Mouse (Mus musculus): ENCODE data around the gene Cd47. TPM values are rescaled to one million over a fixed set of nuclear protein-coding genes. Genes with fewer than 3 reads are reported as not detected.

Cd47 gene
- total and polyA plus RNA-seq, 3 experiments = 30.9 to 87.1 (median 76.5) TPM

GRCm38 (mm10) chr16:49936793-49937192 is 136.5 kb downstream of the Cd47 start:
- no peak overlapping the region for H3K27ac ChIP-seq
- no peak overlapping the region for H3K4me3 ChIP-seq
- DNase-seq = no peak
- WGBS = 68% methylated on average over 5 of the region's 5 CpGs
- H3K27me3 ChIP-seq (ENCODE audit: control insufficient read depth, insufficient read depth, low read length) = no peaks in the 10 kb centered on the region
- peaks cover 6% of the 10 kb centered on the region for H3K4me1 ChIP-seq (ENCODE audit: control insufficient read depth, insufficient read depth, low read length)
- peaks cover 2% of the 10 kb centered on the region; the same call in 1 of the 2 replicates for H3K36me3 ChIP-seq (ENCODE audit: control insufficient read depth, insufficient read depth, low read length)
- TF ChIP-seq POLR2A (IDR thresholded peaks at IDR 0.05; ENCODE audit: insufficient read depth, low read depth, low read length) (no peak), EP300 (IDR thresholded peaks at IDR 0.05; ENCODE audit: insufficient read depth, low read depth, low read length) (no peak), CTCF (IDR thresholded peaks at IDR 0.05) (no peak)
- no peaks in the 10 kb centered on the region for H3K79me2 ChIP-seq (replicated peaks; ENCODE audit: control insufficient read depth, insufficient read depth, low read length)
- H3K9ac ChIP-seq (ENCODE audit: low read depth, low read length) = no peak overlapping the region
- intact Hi-C loops (cut with DNase I) = no loop called here

GRCm38 (mm10) chr16:49937218-49938165 is 137.2 kb downstream of the Cd47 start:
- H3K27ac ChIP-seq = no peak overlapping the region
- intact Hi-C loops (cut with DNase I) = no loop called here
- peaks cover 2% of the 10 kb centered on the region; the same call in 1 of the 2 replicates for H3K36me3 ChIP-seq (ENCODE audit: control insufficient read depth, insufficient read depth, low read length)
- no peaks in the 10 kb centered on the region for H3K27me3 ChIP-seq (ENCODE audit: control insufficient read depth, insufficient read depth, low read length)
- no peak overlapping the region for H3K4me3 ChIP-seq
- H3K4me1 ChIP-seq (ENCODE audit: control insufficient read depth, insufficient read depth, low read length) = peaks cover 6% of the 10 kb centered on the region
- no peaks in the 10 kb centered on the region for H3K79me2 ChIP-seq (replicated peaks; ENCODE audit: control insufficient read depth, insufficient read depth, low read length)
- peak in 1 of 2 experiments; percentile 10 for DNase-seq
- H3K9ac ChIP-seq (ENCODE audit: low read depth, low read length) = no peak overlapping the region
- 40% methylated on average over 11 of the region's 11 CpGs for WGBS
- TF ChIP-seq CTCF (IDR thresholded peaks at IDR 0.05) = no peak
- TF ChIP-seq POLR2A (IDR thresholded peaks at IDR 0.05; ENCODE audit: insufficient read depth, low read depth, low read length) = no peak
- no peak for TF ChIP-seq EP300 (IDR thresholded peaks at IDR 0.05; ENCODE audit: insufficient read depth, low read depth, low read length)

DNA sequence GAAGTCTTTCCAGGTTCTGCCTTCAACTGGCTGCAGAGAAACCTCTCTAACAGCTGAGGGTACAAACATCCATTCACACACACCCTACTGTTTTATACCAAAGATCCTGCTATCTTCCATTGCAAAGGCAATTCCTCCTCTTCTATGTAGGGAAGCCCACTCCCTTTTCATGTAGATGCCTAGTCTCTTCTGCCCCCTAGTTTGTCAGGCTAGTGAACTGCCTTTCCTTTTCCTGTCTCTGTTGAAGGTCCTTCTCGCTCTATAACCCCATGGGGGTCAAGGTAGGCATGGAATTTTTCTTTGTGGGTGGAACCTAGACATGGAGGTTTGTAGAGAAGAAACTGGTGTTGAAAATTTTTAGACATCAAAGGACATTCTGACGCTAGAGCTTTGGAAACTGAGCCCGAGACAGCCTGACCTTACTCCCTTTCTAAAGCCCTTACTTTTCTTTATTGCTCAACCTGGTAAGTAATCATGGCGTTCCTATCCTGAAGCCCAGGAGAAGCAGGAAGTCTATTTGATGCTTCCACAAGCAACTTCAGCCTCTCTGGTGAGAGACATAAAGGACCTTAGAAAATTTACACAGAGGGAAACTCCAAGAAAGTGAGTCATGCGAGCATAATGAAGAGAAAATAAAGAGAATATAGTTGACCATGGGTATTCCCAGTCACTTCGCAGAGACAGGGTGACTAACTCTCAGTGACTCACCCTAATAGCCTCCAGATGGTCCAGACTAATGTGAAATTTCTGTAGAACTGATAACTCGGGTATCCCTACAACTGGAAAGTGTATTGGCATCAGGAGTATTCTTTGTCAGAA is 138.4 kb downstream of the Cd47 start:
- Histone ChIP-seq H3K27ac (no peak overlapping the region), H3K4me3 (no peak overlapping the region), H3K4me1 (ENCODE audit: control insufficient read depth, insufficient read depth, low read length) (peaks cover 6% of the 10 kb centered on the region), H3K9ac (ENCODE audit: low read depth, low read length) (no peak overlapping the region), H3K27me3 (ENCODE audit: control insufficient read depth, insufficient read depth, low read length) (no peaks in the 10 kb centered on the region), H3K36me3 (ENCODE audit: control insufficient read depth, insufficient read depth, low read length) (peaks cover 2% of the 10 kb centered on the region; the same call in 1 of the 2 replicates), H3K79me2 (replicated peaks; ENCODE audit: control insufficient read depth, insufficient read depth, low read length) (no peaks in the 10 kb centered on the region)
- TF ChIP-seq POLR2A (IDR thresholded peaks at IDR 0.05; ENCODE audit: insufficient read depth, low read depth, low read length) (no peak), CTCF (IDR thresholded peaks at IDR 0.05) (peak; percentile 20)
- 70% methylated on average over 7 of the region's 7 CpGs for WGBS
- DNase-seq = no peak
- intact Hi-C loops (cut with DNase I) = no loop called here

DNA sequence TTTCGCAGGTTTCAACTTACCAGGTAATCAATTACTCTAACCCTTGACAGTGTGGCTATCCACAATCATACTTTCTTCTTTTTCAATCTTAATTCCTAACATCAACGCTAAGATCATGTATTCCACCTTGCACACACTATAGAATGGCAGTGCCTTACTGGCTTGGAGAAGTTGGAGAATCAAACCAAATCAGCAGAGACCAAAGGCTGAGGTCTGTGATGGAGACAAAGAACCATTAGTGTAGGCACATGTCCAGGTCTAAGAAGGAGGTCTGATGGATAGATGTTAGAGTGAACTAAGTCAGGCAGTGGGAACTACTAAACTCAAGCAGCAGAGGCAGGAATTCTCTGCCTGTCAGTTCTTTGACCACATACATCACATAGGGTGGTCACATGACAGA is 139.0 kb downstream of the Cd47 start:
- intact Hi-C loops (cut with DNase I) = no loop called here

GRCm38 (mm10) chr16:49940473-49940872 is 140.1 kb downstream of the Cd47 start:
- peaks cover 6% of the 10 kb centered on the region for H3K4me1 ChIP-seq (ENCODE audit: control insufficient read depth, insufficient read depth, low read length)
- TF ChIP-seq CTCF (IDR thresholded peaks at IDR 0.05) (no peak), POLR2A (IDR thresholded peaks at IDR 0.05; ENCODE audit: insufficient read depth, low read depth, low read length) (no peak), EP300 (IDR thresholded peaks at IDR 0.05; ENCODE audit: insufficient read depth, low read depth, low read length) (no peak)
- no peak overlapping the region for H3K27ac ChIP-seq
- peaks cover 2% of the 10 kb centered on the region; the same call in 1 of the 2 replicates for H3K36me3 ChIP-seq (ENCODE audit: control insufficient read depth, insufficient read depth, low read length)
- no peak for DNase-seq
- no peaks in the 10 kb centered on the region for H3K79me2 ChIP-seq (replicated peaks; ENCODE audit: control insufficient read depth, insufficient read depth, low read length)
- H3K9ac ChIP-seq (ENCODE audit: low read depth, low read length) = no peak overlapping the region
- H3K4me3 ChIP-seq = no peak overlapping the region
- intact Hi-C loops (cut with DNase I) = no loop called here
- H3K27me3 ChIP-seq (ENCODE audit: control insufficient read depth, insufficient read depth, low read length) = no peaks in the 10 kb centered on the region

More for the DNA sequence above, 139.0 kb downstream of the Cd47 start:
- Histone ChIP-seq H3K9ac (ENCODE audit: low read depth, low read length) (no peak overlapping the region), H3K4me1 (ENCODE audit: control insufficient read depth, insufficient read depth, low read length) (peaks cover 6% of the 10 kb centered on the region), H3K4me3 (no peak overlapping the region), H3K36me3 (ENCODE audit: control insufficient read depth, insufficient read depth, low read length) (peaks cover 2% of the 10 kb centered on the region; the same call in 1 of the 2 replicates), H3K79me2 (replicated peaks; ENCODE audit: control insufficient read depth, insufficient read depth, low read length) (no peaks in the 10 kb centered on the region), H3K27ac (no peak overlapping the region), H3K27me3 (ENCODE audit: control insufficient read depth, insufficient read depth, low read length) (no peaks in the 10 kb centered on the region)
- 97% methylated on average over 2 of the region's 2 CpGs for WGBS
- TF ChIP-seq EP300 (IDR thresholded peaks at IDR 0.05; ENCODE audit: insufficient read depth, low read depth, low read length) = no peak
- TF ChIP-seq POLR2A (IDR thresholded peaks at IDR 0.05; ENCODE audit: insufficient read depth, low read depth, low read length) = no peak
- TF ChIP-seq CTCF (IDR thresholded peaks at IDR 0.05) = no peak
- no peak for DNase-seq
